24 mouse cellular contexts compared by ENCODE assay signal in genomic region chr14:102919261-102919801, GRCm38 (mm10).
DNase-seq lines count a peak whose midpoint lies in the region; ATAC-seq and TF ChIP-seq lines count a peak whose summit lies in the region.
"Had no signal": no experiment of that assay in that cellular context is flagged by ENCODE, and none has a peak within 500 bp of the region (broad histone marks: within the 10 kb centered on the region; RNA-seq: fewer than 3 reads in every experiment).

No protein-coding gene starts in this region.

- H3K4me3 ChIP-seq in forebrain, embryonic 14.5 days (ENCODE audit: low read depth, low read length): no peak overlapping the region
- no peak overlapping the region for H3K4me3 ChIP-seq in forebrain, embryonic 10.5 days
- no peak overlapping the region for H3K4me3 ChIP-seq in hindbrain, embryonic 16.5 days (ENCODE audit: low read length)
- H3K4me3 ChIP-seq in hindbrain, embryonic 12.5 days: no peak overlapping the region
- H3K4me3 ChIP-seq in midbrain, postnatal 0 days (ENCODE audit: low read depth, low read length): no peak overlapping the region
- no peak overlapping the region for H3K4me3 ChIP-seq in midbrain, embryonic 14.5 days (replicated peaks; ENCODE audit: low read depth, low read length)
- no peak overlapping the region for H3K4me3 ChIP-seq in limb, embryonic 10.5 days
- H3K4me3 ChIP-seq: kidney, embryonic 15.5 days; lung, embryonic 15.5 days; midbrain, embryonic 10.5 days had no signal

- peak; percentile 54 for DNase-seq in forebrain, embryonic 14.5 days (ENCODE audit: low spot score)
- no peak for DNase-seq in forebrain, embryonic 10.5 days (ENCODE audit: extremely low spot score, low spot score)
- peak; percentile 20 for DNase-seq in midbrain, postnatal 0 days (ENCODE audit: low spot score)
- no peak for DNase-seq in midbrain, embryonic 14.5 days
- DNase-seq in limb, embryonic 10.5 days (ENCODE audit: low spot score): no peak
- DNase-seq in ovary, postnatal 10 days (ENCODE audit: low spot score): no peak
- DNase-seq: adrenal gland, postnatal 36 days; B cell, adult 2 months; cerebellum, adult 18-20 months; gastrocnemius, postnatal 36 days; kidney, adult 11 months; kidney, postnatal 36 days; layer of hippocampus, postnatal 36 days had no signal

- H3K27ac ChIP-seq in forebrain, embryonic 14.5 days (ENCODE audit: low read depth, low read length): 0 out of 2 replicates have a peak overlapping the region, but pooled peaks have one; percentile 21
- H3K27ac ChIP-seq in forebrain, embryonic 10.5 days: no peak overlapping the region
- H3K27ac ChIP-seq in hindbrain, embryonic 16.5 days (ENCODE audit: low read depth, low read length): no peak overlapping the region
- H3K27ac ChIP-seq in hindbrain, embryonic 12.5 days: no peak overlapping the region
- no peak overlapping the region for H3K27ac ChIP-seq in midbrain, postnatal 0 days (ENCODE audit: low read depth, low read length)
- H3K27ac ChIP-seq in midbrain, embryonic 14.5 days (replicated peaks; ENCODE audit: low read depth, low read length): no peak overlapping the region
- peak overlapping the region; percentile 66; the same call in 1 of the 2 replicates for H3K27ac ChIP-seq in limb, embryonic 10.5 days
- H3K27ac ChIP-seq: kidney, embryonic 15.5 days; liver, embryonic 14.5 days; lung, embryonic 15.5 days; macrophage; midbrain, embryonic 10.5 days; stomach, postnatal 0 days had no signal

- H3K36me3 ChIP-seq in forebrain, embryonic 14.5 days (ENCODE audit: control insufficient read depth, insufficient read depth, low read length): no peaks in the 10 kb centered on the region
- no peaks in the 10 kb centered on the region for H3K36me3 ChIP-seq in forebrain, embryonic 10.5 days (replicated peaks)
- no peaks in the 10 kb centered on the region for H3K36me3 ChIP-seq in hindbrain, embryonic 16.5 days (ENCODE audit: control insufficient read depth, insufficient read depth, low read length)
- no peaks in the 10 kb centered on the region for H3K36me3 ChIP-seq in hindbrain, embryonic 12.5 days
- no peaks in the 10 kb centered on the region for H3K36me3 ChIP-seq in midbrain, postnatal 0 days (ENCODE audit: insufficient read depth, low read length)
- H3K36me3 ChIP-seq in midbrain, embryonic 14.5 days (ENCODE audit: control insufficient read depth, insufficient read depth, low read length): no peaks in the 10 kb centered on the region
- no peaks in the 10 kb centered on the region for H3K36me3 ChIP-seq in limb, embryonic 10.5 days
- H3K36me3 ChIP-seq: G1E; kidney, embryonic 15.5 days; lung, embryonic 15.5 days; midbrain, embryonic 10.5 days had no signal

- no peak overlapping the region for H3K4me2 ChIP-seq in forebrain, embryonic 14.5 days (ENCODE audit: low read length)
- no peak overlapping the region for H3K4me2 ChIP-seq in hindbrain, embryonic 16.5 days (ENCODE audit: low read length)
- no peak overlapping the region for H3K4me2 ChIP-seq in hindbrain, embryonic 12.5 days (replicated peaks)
- no peak overlapping the region for H3K4me2 ChIP-seq in midbrain, postnatal 0 days (ENCODE audit: low read depth, low read length, poor library complexity, severe bottlenecking)
- H3K4me2 ChIP-seq in midbrain, embryonic 14.5 days (ENCODE audit: low read length): no peak overlapping the region
- H3K4me2 ChIP-seq: kidney, embryonic 15.5 days; lung, embryonic 15.5 days had no signal

- peak; percentile 47; the same call in 1 of the 2 replicates for ATAC-seq in forebrain, embryonic 14.5 days
- peak; percentile 42 for ATAC-seq in hindbrain, embryonic 16.5 days
- no peak for ATAC-seq in hindbrain, embryonic 12.5 days (ENCODE audit: low FRiP score)
- ATAC-seq in midbrain, postnatal 0 days (ENCODE audit: low FRiP score): no peak
- no peak for ATAC-seq in midbrain, embryonic 14.5 days (ENCODE audit: low FRiP score, low TSS enrichment)
- ATAC-seq: Patski had no signal

- H3K9me3 ChIP-seq in forebrain, embryonic 14.5 days (replicated peaks; ENCODE audit: control insufficient read depth, low read length): no peaks in the 10 kb centered on the region
- no peaks in the 10 kb centered on the region for H3K9me3 ChIP-seq in forebrain, embryonic 10.5 days
- H3K9me3 ChIP-seq in hindbrain, embryonic 16.5 days (ENCODE audit: control insufficient read depth, low read length): no peaks in the 10 kb centered on the region
- no peaks in the 10 kb centered on the region for H3K9me3 ChIP-seq in hindbrain, embryonic 12.5 days (replicated peaks)
- H3K9me3 ChIP-seq in midbrain, postnatal 0 days (ENCODE audit: low read length): no peaks in the 10 kb centered on the region
- no peaks in the 10 kb centered on the region for H3K9me3 ChIP-seq in midbrain, embryonic 14.5 days (ENCODE audit: control insufficient read depth, low read length)
- no peaks in the 10 kb centered on the region for H3K9me3 ChIP-seq in limb, embryonic 10.5 days (replicated peaks)
- H3K9me3 ChIP-seq: kidney, embryonic 15.5 days; lung, embryonic 15.5 days; midbrain, embryonic 10.5 days had no signal

- no peaks in the 10 kb centered on the region for H3K27me3 ChIP-seq in forebrain, embryonic 14.5 days (replicated peaks; ENCODE audit: control insufficient read depth, insufficient read depth, low read length)
- no peaks in the 10 kb centered on the region for H3K27me3 ChIP-seq in forebrain, embryonic 10.5 days (ENCODE audit: poor library complexity, severe bottlenecking)
- no peaks in the 10 kb centered on the region for H3K27me3 ChIP-seq in hindbrain, embryonic 16.5 days (replicated peaks; ENCODE audit: control insufficient read depth, insufficient read depth, low read length)
- H3K27me3 ChIP-seq in hindbrain, embryonic 12.5 days: no peaks in the 10 kb centered on the region
- H3K27me3 ChIP-seq in midbrain, postnatal 0 days (ENCODE audit: insufficient read depth, low read length): no peaks in the 10 kb centered on the region
- H3K27me3 ChIP-seq in midbrain, embryonic 14.5 days (ENCODE audit: control insufficient read depth, insufficient read depth, low read length): no peaks in the 10 kb centered on the region
- no peaks in the 10 kb centered on the region for H3K27me3 ChIP-seq in limb, embryonic 10.5 days (ENCODE audit: low read depth, poor library complexity, severe bottlenecking)
- H3K27me3 ChIP-seq: CH12.LX; kidney, embryonic 15.5 days; lung, embryonic 15.5 days; Patski had no signal

- no peaks in the 10 kb centered on the region for H3K4me1 ChIP-seq in forebrain, embryonic 14.5 days (ENCODE audit: control insufficient read depth, insufficient read depth, low read length)
- no peaks in the 10 kb centered on the region for H3K4me1 ChIP-seq in forebrain, embryonic 10.5 days
- H3K4me1 ChIP-seq in hindbrain, embryonic 16.5 days (ENCODE audit: control insufficient read depth, insufficient read depth, low read depth, low read length): no peaks in the 10 kb centered on the region
- no peaks in the 10 kb centered on the region for H3K4me1 ChIP-seq in hindbrain, embryonic 12.5 days
- no peaks in the 10 kb centered on the region for H3K4me1 ChIP-seq in midbrain, postnatal 0 days (ENCODE audit: insufficient read depth, low read length)
- no peaks in the 10 kb centered on the region for H3K4me1 ChIP-seq in midbrain, embryonic 14.5 days (ENCODE audit: control insufficient read depth, insufficient read depth, low read length)
- H3K4me1 ChIP-seq in limb, embryonic 10.5 days: peaks cover 5% of the 10 kb centered on the region; the same call in 1 of the 2 replicates
- H3K4me1 ChIP-seq: kidney, embryonic 15.5 days; lung, embryonic 15.5 days; midbrain, embryonic 10.5 days had no signal

- no peak overlapping the region for H3K9ac ChIP-seq in forebrain, embryonic 14.5 days (ENCODE audit: low read length)
- H3K9ac ChIP-seq in hindbrain, embryonic 16.5 days (ENCODE audit: low read depth, low read length): no peak overlapping the region
- no peak overlapping the region for H3K9ac ChIP-seq in hindbrain, embryonic 12.5 days
- H3K9ac ChIP-seq in midbrain, postnatal 0 days (replicated peaks; ENCODE audit: low read length, poor library complexity, severe bottlenecking): no peak overlapping the region
- H3K9ac ChIP-seq in midbrain, embryonic 14.5 days (replicated peaks; ENCODE audit: low read length): no peak overlapping the region
- H3K9ac ChIP-seq: kidney, embryonic 15.5 days; liver, embryonic 14.5 days; lung, embryonic 15.5 days had no signal

- 75% methylated on average over 7 of the region's 7 CpGs for WGBS in forebrain, embryonic 14.5 days
- WGBS in forebrain, embryonic 10.5 days: 86% methylated on average over 7 of the region's 7 CpGs
- 79% methylated on average over 7 of the region's 7 CpGs for WGBS in hindbrain, embryonic 16.5 days
- WGBS in hindbrain, embryonic 12.5 days: 87% methylated on average over 7 of the region's 7 CpGs
- WGBS in midbrain, postnatal 0 days: 79% methylated on average over 7 of the region's 7 CpGs
- WGBS in midbrain, embryonic 14.5 days: 82% methylated on average over 7 of the region's 7 CpGs
- whole genome bisulfite sequencing in limb, embryonic 10.5 days: 83% methylated on average over 7 of the region's 7 CpGs

- TF ChIP-seq CTCF in midbrain, postnatal 0 days (IDR thresholded peaks at IDR 0.05): no peak

Comparison
In these comparisons a context has a peak if more than half of its experiments do, and no peak if none do; other contexts are left out.
1. ATAC-seq: peak in forebrain, embryonic 14.5 days (single experiment) and hindbrain, embryonic 16.5 days (single experiment); none in hindbrain, embryonic 12.5 days (single experiment), midbrain, postnatal 0 days (single experiment) and midbrain, embryonic 14.5 days (single experiment).
2. DNase-seq: peak in forebrain, embryonic 14.5 days (single experiment) and midbrain, postnatal 0 days (single experiment); none in forebrain, embryonic 10.5 days (single experiment), midbrain, embryonic 14.5 days (single experiment), limb, embryonic 10.5 days (single experiment) and ovary, postnatal 10 days (single experiment).
3. H3K27ac ChIP-seq: peak in forebrain, embryonic 14.5 days (single experiment) and limb, embryonic 10.5 days (single experiment); none in forebrain, embryonic 10.5 days (single experiment), hindbrain, embryonic 16.5 days (single experiment), hindbrain, embryonic 12.5 days (single experiment), midbrain, postnatal 0 days (single experiment) and midbrain, embryonic 14.5 days (single experiment).